Mouse (Mus musculus) regulatory T cell (primary cell): ENCODE measurements around the gene Aup1.

Source experiments
- in situ Hi-C: fragments of 300-600 bp; cut with MboI, MseI; formaldehyde crosslinking; loops from one replicate; pipeline ENCODE4 v1.15.1; 2025; ENCODE audit warnings: high pct_unique_total_duplicates

The Aup1 gene

GRCm38 (mm10) chr6:83029777-83030176, 24.5 kb upstream of the Aup1 start:
- in situ Hi-C loops: no loop called here

- in situ Hi-C loops: no loop called here
Measured at GRCm38 (mm10) chr6:83031111-83031510, 23.2 kb upstream of the Aup1 start.

GRCm38 (mm10) chr6:83031921-83032590, 22.3 kb upstream of the Aup1 start:
- in situ Hi-C loops: no loop called here

DNA sequence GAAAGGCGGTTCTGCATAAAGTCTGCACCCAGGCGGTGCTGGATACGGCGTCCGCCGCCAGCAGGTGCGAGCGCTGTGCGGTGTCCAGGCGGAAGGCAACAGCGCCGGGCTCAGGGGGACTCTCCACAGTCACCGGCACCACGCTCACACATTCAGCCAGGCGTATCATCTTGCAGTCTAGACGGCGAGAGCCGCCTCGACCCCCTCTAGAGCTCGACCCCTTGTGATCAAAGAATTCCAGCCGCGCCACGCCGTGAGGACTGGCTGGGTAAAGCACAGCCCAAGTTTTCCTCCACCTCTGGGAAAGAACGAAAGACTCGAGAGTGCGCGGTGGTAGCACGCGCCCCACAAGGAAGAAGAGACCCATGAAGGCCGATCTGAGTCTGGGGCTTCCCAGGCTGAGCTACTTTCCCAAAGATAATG, 21.5 kb upstream of the Aup1 start:
- in situ Hi-C loops: no loop called here

DNA sequence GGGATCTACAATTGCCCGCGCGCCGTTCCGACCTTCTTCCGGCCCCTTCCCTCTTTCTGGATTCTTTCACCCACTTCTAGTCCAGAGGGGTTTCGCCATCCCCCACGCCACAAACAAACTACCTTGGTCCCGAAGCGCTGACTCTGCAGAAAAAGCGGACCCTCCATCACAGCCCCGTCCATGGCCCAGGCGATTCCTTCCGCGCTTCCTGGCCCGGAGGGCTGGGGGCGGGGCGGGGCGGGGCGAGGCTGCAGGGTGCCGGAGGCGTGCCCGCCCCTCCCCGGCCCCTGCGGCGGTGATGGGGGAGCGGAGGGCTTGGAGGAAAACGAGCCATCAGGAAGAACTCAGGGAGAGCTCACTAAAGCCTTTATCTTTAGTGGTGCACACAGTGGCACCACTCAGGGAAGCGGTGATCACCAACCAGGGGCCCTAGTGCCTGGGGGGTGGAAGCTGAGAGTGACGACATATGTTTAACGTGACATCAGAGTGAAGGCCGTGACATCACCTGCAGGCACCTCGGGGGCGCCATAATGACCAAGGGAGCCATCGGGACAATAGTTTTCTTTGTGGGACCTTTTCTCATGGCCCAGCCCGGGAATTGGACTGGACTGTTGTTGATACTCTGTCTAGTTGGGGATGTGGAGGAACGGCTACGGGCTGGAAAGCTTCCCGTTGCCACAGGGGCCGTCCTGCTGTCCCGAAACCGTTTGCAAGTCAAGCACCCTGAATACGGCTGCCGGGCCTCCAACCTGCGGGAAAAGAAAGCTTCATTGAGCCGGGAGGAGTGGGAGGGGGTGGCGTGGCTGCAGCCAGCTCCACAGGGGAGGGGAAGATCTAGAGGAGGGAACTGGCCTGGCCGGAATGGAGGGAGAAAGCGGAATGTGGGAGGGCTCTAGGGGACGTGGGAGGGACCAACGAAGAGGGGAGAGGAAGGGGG, 20.8 kb upstream of the Aup1 start, which contains the start of the genes Dok1 and Loxl3:
Gene Dok1, minus strand, starts transcription at position 223 of the 937 bp plus-strand sequence.
Gene Loxl3, plus strand, starts transcription at position 925 of the 937 bp plus-strand sequence.
- in situ Hi-C loops: no loop called here

DNA sequence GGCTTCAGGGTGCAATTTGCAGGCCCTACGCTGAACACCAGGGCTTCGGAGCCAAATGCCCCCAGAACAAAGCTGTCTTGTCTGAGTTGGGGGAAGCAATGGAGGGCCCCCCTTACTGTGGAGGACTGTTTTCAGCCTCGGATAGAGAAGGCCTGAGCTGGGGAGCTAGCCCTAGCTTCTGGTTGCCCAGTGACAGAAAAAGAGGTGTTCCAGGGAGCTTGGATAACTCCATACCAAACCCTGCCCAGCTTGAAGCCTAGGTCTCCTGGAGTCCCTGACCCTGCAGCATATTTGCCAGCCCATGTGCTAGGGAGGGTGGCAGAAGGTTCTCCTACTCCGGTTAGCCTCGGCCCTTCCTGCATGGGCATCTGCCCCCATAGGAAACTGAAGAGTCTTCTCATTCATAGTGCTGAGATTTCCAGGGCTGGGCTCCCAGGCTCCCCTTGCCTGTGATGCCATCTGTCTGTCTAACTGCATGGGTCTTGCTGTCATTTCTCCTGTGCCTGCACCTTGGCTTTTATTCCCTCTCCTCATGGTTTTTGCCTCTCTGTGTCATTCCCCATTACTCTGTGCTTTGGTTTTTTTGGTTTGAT, 19.8 kb upstream of the Aup1 start:
- in situ Hi-C loops: no loop called here

DNA sequence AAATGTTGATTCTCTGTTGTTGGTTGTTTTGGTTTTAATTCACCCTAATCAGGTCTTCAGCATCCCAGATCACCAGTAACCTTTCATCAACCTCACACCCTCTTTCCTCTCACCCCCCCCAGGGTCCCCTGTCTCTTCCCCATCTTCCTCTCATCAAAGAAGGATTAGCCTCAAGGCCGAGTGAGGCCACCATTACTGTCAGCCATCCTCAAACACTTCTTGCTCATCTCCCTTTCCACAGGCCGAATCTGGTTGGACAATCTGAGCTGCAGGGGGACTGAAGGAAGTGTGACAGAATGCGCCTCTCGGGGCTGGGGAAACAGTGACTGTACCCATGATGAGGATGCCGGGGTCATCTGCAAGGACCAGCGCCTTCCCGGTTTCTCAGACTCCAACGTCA, 17.1 kb upstream of the Aup1 start:
- in situ Hi-C loops: no loop called here

DNA sequence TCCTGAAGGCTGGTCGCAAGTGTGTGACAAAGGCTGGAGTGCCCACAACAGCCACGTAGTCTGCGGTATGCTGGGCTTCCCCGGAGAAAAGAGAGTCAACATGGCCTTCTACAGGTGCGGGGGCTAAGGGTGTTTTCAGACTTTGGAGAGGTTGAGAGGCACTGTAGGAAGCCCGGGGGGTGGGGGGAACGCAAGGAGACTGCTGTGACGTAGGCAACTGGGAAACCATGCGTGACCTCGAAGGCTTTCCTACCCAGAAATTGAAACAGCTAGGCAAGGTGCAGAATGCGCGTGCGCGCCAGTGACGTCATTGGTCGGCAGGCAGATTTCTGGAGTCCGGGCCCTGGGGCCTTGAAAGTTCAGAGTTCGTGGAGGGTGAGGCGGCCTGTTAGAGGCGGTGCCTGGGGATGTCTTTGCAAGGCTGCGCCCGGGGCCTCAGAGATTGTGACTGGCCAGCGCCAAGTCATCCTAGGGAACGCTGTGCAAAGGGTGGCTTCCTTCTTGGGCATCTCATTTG, 15.8 kb upstream of the Aup1 start:
- in situ Hi-C loops: no loop called here

GRCm38 (mm10) chr6:83040601-83041000, 13.7 kb upstream of the Aup1 start:
- in situ Hi-C loops: no loop called here

GRCm38 (mm10) chr6:83043561-83043960, 10.8 kb upstream of the Aup1 start:
- in situ Hi-C loops: no loop called here

DNA sequence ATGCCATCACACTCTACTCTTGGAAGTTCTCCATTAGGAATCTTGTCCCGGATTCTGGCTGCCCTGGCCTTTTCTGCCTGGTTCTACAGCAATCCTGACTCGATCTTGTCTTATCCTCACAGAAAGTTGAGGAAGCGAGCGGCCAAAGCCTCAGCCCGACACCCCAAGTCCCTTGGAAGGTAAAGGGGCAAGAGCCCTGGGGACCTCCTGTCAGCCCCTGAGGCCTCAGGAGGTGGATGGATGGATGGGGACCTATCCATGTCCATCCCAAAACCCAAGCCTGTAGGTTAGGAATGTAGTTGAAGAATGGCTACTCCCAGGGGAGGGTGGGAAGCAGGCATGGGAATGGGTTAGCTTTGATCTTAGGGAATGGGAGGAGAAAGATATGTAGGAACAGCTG, 10.3 kb upstream of the Aup1 start:
- in situ Hi-C loops: no loop called here

DNA sequence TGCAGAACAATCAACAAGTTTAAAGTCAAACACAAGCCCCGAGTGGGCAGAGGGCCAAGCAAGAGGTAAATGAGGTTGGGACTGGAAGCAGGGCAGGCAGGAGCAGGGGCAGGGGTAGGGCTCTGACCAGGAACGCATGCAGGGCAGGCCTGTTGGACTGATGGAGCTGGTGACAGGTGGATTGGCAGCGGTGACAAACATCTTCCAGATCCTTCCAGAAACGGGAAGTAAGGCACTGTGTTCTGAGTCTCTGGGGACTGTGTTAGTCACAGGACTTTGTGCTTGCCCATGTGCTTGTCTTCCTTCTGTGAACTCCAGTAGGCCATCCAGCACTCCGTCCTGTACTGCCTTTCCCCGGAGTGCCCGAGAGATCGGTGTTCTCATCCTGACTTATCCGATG, 9.6 kb upstream of the Aup1 start:
- in situ Hi-C loops: no loop called here

GRCm38 (mm10) chr6:83049367-83049766, 5.0 kb upstream of the Aup1 start:
- in situ Hi-C loops: no loop called here

DNA sequence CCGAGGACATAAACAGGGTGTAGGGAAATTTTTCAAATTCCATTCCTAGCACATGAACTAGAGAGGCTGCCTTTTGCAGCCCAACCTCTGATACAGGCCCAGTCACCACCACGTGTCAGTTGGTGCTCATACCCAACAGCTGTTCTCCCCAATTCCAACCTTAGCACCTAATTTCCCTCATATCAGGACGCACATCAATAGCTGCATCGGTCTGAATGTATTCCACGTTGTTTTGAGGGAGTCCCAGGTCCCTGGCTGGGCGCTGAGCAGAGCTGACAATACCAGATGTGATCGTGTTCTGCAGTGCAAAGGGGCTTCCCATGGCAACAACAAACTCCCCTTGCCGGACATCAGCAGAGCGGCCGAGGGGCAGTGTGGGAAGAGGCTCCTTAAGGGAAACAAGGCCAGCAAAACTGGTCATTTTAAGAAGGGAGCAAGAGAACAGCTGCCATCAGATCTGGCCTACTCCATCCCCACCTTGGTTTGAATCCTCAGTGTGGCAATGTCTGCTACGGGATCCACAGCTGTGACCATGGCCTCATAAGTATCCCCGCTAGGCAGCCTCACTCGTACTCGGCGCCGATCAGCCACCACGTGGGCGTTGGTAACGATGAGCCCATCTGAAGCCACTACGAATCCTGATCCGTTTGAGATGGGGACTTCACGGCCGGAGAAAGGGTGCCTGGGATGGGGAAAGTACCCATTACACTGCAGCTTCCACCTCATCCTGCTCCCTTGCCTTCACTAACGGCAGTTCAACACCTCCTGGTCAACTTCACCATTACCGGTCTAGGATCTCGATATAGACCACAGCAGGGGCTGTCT, 973 bp upstream of the Aup1 start:
- in situ Hi-C loops: loop anchor here (10.0 kb wide), 1 partner anchor 49 kb away; no protein-coding TSS in a partner anchor

- in situ Hi-C loops: loop anchor here (10.0 kb wide), 1 partner anchor 50 kb away; no protein-coding TSS in a partner anchor
Measured at GRCm38 (mm10) chr6:83054871-83055431, 630 bp downstream of the Aup1 start, which contains the start of gene Htra2. TSS of gene Htra2 (minus strand) at chr6:83055273.

DNA sequence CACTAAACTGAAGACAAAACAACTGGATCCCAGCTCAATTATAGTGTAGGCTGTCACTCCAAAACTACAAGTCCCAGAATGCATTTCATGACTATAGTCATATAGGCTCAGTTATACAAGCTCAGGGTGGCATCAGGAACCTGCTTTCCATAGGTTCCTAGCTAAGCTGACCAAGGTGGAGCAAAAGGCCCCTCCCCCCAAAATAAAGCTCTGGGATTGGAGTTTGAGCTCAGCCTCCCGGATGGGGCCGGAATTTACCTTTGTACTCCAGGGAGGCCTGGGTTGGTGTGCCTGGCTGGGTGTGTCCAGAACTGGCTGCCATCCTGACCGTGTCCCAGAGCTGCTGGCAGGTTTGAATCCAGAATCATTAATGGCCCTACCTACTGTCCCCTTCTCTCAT, 3.5 kb downstream of the Aup1 start, which contains the start of gene Dqx1:
Gene Dqx1, plus strand, starts transcription at position 55 of the 400 bp plus-strand sequence.
- in situ Hi-C loops: loop anchor here (10.0 kb wide), 1 partner anchor 53 kb away; no protein-coding TSS in a partner anchor

GRCm38 (mm10) chr6:83058725-83059124, 4.4 kb downstream of the Aup1 start:
- in situ Hi-C loops: loop anchor here (10.0 kb wide), 1 partner anchor 54 kb away; no protein-coding TSS in a partner anchor

DNA sequence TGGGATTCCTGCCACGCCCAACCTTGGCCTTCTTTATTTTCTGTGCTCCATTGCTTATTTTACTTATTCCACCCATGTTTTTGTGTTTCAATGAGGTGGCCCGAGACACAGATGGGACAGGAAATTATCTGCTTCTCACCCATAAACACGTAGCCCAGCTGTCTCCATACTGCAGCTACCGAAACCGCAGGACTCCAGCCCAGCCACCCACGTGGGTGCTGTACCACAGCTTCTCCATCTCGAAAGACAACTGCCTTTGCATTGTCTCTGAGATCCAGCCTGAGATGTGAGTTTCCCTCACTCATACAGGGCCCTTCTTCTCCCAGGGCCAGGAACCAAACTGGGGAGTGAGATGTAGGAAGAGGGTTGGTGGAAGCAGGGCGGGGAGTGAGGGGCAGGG, 11.7 kb downstream of the Aup1 start:
- in situ Hi-C loops: no loop called here

GRCm38 (mm10) chr6:83066441-83066840, 12.1 kb downstream of the Aup1 start:
- in situ Hi-C loops: no loop called here

- in situ Hi-C loops: no loop called here
Measured at GRCm38 (mm10) chr6:83068221-83068620, 13.9 kb downstream of the Aup1 start.
